Mouse (Mus musculus) embryo, embryonic 11 days (tissue): ENCODE measurements around the gene Trim9.

Source experiments
- DNase-seq: peaks from one replicate; pipeline ENCODE4 v3.0.0-alpha.2; 2015

Gene Trim9

GRCm38 (mm10) chr12:70208214-70208613 lies 139.2 kb downstream of the Trim9 start:
- no peak for DNase-seq

- no peak for DNase-seq
Measured at GRCm38 (mm10) chr12:70204433-70204832, 143.0 kb downstream of the Trim9 start.

- DNase-seq: no peak
Measured at GRCm38 (mm10) chr12:70201926-70202529, 145.4 kb downstream of the Trim9 start.

- no peak for DNase-seq
Measured at GRCm38 (mm10) chr12:70196341-70196740, 151.1 kb downstream of the Trim9 start.

- no peak for DNase-seq
Measured at GRCm38 (mm10) chr12:70195426-70195825, 152.0 kb downstream of the Trim9 start.
